Mouse (Mus musculus): ENCODE measurements at regions not wholly inside any gene's neighbourhood (a gene's known extent, or its start where the extent isn't known, plus 50 kb on each side); places are given as distances from the start of the nearest gene placed in this dataset.

GRCm38 (mm10) chr6:127207308-127207707 is 55.3 kb upstream of the Ccnd2 start:
- peak; percentile 39 for DNase-seq (ENCODE audit: low read depth)

GRCm38 (mm10) chr6:127213355-127213754 is 61.4 kb upstream of the Ccnd2 start:
- no peak for DNase-seq (ENCODE audit: low read depth)

GRCm38 (mm10) chr6:127215915-127216314 is 63.9 kb upstream of the Ccnd2 start:
- peak; percentile 67 for DNase-seq (ENCODE audit: low read depth)

GRCm38 (mm10) chr6:127218634-127219445 is 66.8 kb upstream of the Ccnd2 start:
- peak; percentile 40 for DNase-seq (ENCODE audit: low read depth)

GRCm38 (mm10) chr6:127219446-127219802 is 67.4 kb upstream of the Ccnd2 start:
- peak; percentile 74 for DNase-seq (ENCODE audit: low read depth)

GRCm38 (mm10) chr6:127226242-127226983 is 74.4 kb upstream of the Ccnd2 start:
- no peak for DNase-seq (ENCODE audit: low read depth)

- DNase-seq (ENCODE audit: low read depth) = no peak
These were observed 84.6 kb upstream of the Ccnd2 start for GRCm38 (mm10) chr6:127236510-127237109.

GRCm38 (mm10) chr6:127237168-127237567 is 85.2 kb upstream of the Ccnd2 start:
- no peak for DNase-seq (ENCODE audit: low read depth)

GRCm38 (mm10) chr6:127239529-127240471 is 87.8 kb upstream of the Ccnd2 start:
- DNase-seq (ENCODE audit: low read depth) = peak; percentile 82

- peak; percentile 66 for DNase-seq (ENCODE audit: low read depth)
These were observed 88.7 kb upstream of the Ccnd2 start for GRCm38 (mm10) chr6:127240472-127241375.

- DNase-seq (ENCODE audit: low read depth) = peak; percentile 51
These were observed 89.9 kb upstream of the Ccnd2 start for GRCm38 (mm10) chr6:127241693-127242425.

- DNase-seq (ENCODE audit: low read depth) = peak; percentile 32
These were observed 91.0 kb upstream of the Ccnd2 start for GRCm38 (mm10) chr6:127243032-127243431.

- DNase-seq (ENCODE audit: low read depth) = peak; percentile 96
These were observed 93.9 kb upstream of the Ccnd2 start for GRCm38 (mm10) chr6:127245814-127246440.

- no peak for DNase-seq (ENCODE audit: low read depth)
These were observed 94.7 kb upstream of the Ccnd2 start for GRCm38 (mm10) chr6:127246730-127247129.

GRCm38 (mm10) chr6:127247343-127247742 is 95.3 kb upstream of the Ccnd2 start:
- no peak for DNase-seq (ENCODE audit: low read depth)

GRCm38 (mm10) chr6:127250181-127250873 is 98.3 kb upstream of the Ccnd2 start:
- DNase-seq (ENCODE audit: low read depth) = no peak

- no peak for DNase-seq (ENCODE audit: low read depth)
These were observed 99.1 kb upstream of the Ccnd2 start for GRCm38 (mm10) chr6:127250874-127251670.

GRCm38 (mm10) chr6:127251671-127251985 is 99.6 kb upstream of the Ccnd2 start:
- DNase-seq (ENCODE audit: low read depth) = no peak
